Mouse (Mus musculus) MN1 (cell line): ENCODE measurements around the gene Armc3.
"Not testable (repeated sequence)": the region's sequence is repeated elsewhere in the genome, so short reads cannot be mapped to it uniquely, and the experiment has no call there.

Experiments
- DNase-seq: peaks from one replicate; pipeline ENCODE4 v3.0.0-alpha.2; 2016; ENCODE audit warnings: low spot score

The Armc3 gene

DNA sequence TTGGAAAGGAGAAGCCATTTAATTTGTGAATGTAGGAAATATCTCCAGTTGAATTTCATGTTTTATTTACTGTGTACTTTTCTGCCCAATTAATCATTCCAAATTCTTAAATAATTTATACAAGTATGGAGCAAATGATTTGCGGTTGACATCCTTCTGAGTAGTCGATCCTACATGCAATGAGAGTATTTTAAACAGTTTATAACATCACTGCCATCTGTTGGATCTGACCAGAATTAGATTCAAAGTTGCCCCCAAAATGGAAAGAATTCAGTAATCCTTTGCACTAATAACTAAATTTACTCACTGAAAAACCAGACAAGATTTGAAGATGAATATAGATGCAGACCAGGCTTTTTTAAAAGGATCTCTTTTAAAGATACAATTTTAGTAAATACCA, 75.5 kb downstream of the Armc3 start:
- DNase-seq, result no peak

DNA sequence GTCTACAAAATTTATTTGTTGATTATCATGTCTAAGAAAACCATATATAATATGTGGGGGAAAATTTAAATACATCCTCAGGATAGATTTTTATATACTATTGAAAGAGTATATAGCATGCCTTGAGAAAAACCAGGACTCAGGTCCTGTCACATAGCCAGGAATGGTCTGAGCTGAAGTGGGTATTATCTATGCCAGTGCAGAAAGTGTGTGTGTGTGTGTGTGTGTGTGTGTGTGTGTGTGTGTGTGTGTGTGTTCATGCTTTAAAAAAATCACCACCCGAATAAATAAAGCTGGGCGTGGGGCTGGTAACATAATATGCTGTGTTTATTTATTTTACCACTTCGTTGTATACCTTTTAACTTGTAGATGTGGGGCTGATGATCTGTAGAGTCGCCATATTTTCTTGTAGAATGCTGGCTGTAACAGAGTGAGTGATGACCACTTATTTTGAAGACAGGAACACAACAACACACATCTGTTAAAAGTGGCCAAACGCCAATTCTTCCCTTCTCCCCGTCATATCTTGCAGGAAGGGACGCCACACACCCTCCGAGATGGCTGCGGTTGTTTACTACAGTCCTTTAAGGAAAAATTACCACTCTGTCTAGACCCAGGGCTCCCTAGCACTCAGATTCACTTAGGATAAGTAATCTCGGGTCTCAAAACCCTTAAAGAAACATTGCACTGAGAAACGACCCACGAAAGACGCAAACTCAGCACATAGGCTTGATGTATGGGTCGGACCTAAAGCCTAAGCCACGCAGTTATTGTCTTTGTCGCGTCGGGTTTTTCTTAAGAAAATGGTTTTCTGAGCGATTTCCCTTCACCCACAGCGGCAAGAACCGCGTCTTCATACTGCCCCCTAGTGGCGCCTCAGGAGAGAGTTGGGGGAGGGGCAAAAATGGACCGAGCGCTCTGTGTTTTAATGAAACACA, 76.8 kb downstream of the Armc3 start:
- peak; percentile 87 for DNase-seq

DNA sequence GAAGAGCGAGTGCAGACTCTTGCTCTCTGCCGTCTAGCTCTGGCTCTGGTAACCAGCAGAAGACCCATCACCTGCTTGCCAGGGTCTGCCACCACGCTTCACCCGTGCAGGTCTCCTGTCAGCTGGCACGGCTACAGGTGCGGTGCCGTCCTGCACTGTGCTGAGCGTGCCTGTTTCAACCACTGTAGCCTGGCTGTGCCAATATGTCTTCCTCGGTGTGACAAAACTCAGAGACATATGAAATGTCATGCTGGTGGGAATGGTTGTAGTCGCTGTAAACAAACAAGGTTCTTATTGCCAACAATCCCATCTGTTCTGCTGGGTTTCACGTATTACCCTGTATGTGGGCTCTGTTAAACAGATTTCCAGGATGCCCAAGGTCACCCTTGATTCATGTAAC, 81.2 kb downstream of the Armc3 start:
- DNase-seq, result no peak

DNA sequence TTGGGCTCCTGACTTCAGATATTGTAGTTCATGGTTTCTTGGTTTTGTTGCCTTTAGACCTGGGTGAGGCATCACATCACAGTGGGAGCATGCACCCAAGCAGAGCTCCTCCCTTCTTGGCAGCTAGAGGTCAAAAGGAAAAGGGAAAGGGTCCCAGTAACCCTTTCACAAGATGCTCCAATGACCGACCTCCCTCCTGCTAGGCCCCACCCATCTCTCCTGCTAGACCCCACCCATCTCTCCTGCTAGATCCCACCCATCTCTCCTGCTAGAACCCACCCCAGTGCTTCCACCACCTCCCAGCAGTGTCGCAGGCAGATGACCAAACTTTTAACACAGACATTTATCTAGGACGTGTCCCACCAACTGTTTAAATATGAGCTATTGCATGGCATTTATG, 93.3 kb downstream of the Armc3 start:
- DNase-seq, result no peak

DNA sequence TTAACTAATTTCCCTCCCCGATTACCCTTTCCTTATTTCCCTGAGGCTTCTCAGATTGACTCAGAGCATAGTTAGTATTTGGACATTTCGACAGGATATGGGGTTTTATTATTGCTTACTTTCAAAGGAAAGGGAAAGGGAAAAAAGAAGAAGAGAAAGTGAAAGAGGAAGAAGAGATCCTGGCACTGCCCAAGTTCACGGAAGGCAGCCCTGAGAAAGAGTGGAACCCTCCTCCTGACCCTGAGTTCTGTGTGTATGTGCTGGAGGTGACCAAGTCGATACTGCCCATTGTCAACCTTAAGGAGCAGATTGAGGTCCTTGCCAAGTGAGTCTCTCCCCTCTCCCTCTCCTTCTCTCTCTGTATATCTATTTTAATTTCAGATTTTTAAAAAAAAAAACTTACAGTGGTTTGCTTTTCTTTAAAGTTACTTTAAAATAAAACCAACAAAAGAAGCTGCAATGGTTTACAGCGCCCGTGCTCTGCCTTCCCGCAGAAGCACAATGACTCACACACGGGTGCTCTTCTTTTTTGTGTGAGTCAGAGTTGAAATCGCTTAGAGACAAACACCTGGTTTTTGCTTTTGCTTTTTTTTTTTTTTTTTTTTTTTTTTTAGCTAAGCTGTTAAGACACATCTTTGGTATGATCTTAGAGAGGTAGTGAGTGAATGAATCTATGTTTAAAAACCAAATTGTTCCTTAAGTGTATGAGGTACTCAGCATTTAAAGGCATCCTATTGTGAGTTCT, 101.4 kb downstream of the Armc3 start:
- DNase-seq, result peak; percentile 8

DNA sequence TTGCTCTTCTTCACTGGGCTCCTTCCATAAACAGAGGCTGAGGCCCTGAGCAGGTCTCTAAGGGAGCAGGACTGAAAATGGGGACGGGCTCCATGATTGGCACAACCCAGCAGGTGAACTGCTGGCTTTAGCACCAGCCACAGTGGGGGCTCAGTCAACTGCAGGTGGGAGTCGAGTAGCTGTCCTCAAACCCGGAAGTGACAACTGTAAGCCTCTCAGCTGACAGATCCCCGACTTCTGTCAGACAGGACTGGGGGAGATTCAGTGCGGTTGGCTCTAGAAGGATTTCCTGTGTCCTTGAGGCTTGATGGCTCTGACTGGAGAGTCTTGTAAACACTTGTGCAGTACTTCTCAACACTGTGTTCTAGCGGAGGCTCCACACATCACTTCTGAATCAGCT, 102.1 kb downstream of the Armc3 start:
- no peak for DNase-seq

DNA sequence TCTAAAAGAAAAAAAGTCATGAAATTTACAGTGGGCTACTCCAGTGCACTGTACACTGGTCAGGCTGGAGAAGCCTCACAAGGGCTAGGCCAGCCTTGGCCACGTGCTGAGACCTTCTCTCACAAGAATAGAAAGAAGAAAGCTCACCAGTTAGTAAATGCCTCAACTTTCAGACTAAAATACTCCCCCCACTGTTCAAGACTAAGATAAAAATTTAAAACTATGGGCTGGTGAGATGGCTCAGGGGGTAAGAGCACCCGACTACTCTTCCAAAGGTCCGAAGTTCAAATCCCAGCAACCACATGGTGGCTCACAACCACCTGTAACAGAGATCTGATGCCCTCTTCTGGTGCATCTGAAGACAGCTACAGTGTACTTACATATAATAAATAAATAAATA, 104.0 kb downstream of the Armc3 start:
- not testable (repeated sequence) for DNase-seq

DNA sequence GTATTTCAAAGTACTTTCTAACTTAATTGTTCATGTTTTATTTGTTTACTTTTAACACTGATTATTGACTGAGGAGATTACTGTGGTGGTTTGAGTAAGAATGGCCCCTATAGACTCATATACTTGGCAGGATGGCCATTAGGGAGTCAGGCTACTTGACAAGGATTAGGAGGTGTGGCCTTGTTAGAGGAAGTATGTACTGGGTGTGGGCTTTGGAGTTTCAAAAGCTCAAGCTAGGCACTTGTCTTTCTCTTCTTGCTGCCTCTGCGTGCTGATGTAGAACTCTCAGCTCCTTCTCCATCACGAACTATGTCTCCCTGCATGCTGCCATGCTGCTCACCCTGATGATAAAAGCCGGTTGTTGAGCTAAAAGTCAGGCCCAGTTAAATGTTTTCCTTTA, 111.4 kb downstream of the Armc3 start:
- DNase-seq, result no peak

DNA sequence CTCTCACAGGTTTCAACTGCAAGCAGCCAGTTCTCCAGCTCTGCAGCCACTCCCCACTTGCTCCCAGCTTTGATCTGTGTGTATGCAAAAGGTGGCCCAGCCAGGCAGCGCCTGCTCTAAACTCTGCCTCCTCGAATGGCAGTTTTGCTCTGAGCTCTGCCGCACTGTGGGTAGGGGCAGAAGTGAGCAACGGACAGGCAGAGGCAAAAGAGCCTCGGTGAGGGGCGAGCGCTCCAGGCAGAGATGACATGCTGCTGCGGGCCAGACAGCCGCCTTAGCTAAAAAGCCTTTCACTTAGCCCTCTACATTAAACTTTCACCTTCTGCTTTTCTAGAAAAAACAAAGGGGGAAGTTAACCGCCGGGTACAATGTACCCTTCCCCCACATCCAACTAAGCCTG, 117.0 kb downstream of the Armc3 start:
- DNase-seq, result no peak

DNA sequence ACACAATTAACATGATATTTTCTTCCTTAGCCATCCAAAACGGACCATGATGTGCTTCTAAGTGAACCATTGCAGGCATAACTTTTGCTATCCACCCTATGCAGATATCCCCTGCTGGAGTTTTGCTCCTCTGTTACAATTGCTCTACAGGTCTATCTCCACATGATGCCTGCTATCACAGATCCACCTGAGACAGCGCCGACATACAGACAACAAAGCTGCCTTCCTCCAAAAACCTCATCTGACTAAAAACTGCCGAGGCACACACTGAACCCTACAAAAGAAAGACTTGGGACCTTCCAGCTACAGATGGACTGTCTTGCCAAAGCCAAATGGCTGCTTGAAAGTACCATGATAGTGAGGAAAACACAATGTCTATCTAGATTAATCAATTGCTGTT, 117.6 kb downstream of the Armc3 start:
- no peak for DNase-seq

DNA sequence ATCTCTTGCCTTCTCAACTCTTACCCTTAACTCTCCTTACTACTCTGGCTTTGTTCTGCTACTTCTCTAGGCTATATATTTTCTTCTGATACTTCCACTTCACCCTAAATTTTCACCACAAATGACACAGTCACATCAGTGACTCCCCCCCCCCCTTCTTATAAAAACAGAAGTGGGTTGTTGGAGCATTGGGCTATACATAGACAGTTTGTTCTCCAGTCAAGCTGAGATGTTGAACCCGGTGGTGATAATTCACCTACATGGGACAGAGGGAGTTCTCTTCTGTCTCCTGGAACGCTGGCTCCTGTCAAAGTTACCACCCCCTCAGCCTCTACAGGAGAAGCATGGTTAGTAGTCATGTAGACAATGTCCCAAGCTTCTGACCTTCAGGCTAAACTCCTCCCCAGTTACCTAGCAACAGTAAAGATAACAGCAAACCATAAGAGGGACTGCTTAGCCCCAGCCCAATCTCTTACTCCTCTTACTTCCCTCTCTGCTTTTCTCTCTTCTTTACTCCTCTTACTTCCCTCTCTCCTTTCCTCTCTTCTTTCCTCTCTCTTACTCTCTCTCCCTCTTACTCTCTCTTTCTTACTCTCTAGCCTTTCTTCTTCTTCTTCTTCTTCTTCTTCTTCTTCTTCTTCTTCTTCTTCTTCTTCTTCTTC, 118.2 kb downstream of the Armc3 start:
- not testable (repeated sequence) for DNase-seq

DNA sequence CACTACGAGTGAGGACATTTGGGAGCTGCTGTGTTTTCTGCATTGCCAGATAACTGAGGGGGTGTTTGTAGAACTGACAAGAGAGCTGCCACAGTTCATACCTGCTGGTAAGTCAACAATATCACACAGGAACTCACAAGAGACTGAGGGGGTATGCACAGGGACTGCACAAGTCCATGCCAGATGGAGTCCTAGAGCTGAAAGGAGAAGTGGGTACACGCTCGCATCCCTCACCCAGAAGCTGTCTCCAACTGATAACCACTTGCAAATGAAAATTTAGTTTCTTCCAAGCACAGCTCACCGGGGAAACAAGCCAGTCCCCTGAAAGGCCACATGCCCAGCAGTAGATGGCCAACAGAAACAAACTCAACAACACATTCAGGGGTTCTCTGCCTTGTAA, 119.4 kb downstream of the Armc3 start:
- no peak for DNase-seq

DNA sequence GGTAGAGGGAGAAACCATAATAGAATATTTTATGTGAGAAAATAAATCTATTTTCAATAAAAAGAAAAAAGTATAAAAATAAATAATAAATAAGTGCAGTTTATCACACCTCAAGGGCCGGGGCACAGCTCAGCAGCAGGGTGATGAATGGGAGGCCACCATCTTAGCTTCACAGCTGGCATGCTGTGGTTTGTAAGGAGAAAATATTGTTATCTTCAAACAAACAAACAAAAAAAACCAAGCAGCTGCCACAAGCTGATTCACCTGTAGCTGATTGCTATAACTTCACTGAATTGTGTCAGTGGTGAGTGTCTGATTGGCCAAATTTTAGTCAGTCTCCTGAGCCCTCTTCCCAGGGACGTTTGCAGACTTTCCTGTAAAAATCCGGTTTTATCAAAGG, 120.2 kb downstream of the Armc3 start:
- DNase-seq, result no peak

DNA sequence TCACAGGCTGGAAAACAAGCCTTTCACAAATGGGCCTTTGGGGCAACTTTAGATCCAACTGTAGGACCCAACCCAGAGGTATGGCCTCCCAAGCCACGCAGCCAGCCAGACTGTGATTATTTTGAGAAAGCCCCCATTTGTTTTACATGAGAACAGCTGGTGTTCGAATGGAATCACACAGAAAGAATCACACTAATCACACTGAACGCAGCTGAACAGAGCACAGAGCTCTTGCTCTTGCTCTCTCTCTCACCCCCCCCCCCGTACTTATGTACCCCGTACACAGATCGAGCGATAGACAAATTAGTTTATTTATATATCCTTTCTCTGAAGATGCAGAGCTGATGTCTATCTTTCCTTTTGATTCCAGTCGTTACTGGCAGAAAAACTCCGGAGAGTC, 123.3 kb downstream of the Armc3 start:
- DNase-seq, result no peak

DNA sequence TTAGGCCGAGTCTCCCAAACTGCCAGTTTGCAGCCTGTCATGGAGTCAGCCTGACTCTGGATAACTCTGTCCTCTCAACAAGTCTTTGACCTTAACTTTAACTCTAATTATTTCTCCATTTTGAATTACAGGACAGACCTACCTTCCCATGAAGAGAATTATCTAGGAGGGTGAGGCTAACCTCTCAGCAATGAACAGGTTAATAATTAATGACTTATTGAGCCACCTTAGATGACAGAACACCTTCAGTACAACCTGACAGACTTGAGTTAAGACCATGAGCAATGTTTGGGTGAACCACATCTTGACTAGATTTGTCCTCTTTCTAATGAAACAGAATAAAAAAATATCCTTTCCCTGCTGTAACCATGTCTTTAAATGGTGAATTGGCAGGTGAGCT, 127.3 kb downstream of the Armc3 start:
- DNase-seq, result no peak

DNA sequence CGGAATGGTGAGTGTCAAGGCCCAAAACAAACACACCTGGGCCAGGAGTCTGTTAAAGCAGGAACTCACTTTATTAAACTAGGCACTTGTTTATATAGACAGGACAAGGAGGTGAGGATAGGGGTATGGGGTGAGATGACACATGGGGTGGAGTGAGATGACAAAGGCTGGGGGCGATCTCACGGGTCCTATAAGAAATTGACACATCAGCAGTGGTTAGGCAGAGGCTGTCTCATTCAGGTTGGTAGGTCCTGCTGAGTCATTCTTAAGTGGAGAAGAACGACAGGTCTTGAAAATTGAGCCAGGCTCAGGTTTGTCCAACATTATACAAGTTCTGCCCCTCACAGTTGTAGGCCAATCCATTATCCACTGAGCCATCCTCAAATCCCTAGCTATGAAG, 128.7 kb downstream of the Armc3 start:
- no peak for DNase-seq

DNA sequence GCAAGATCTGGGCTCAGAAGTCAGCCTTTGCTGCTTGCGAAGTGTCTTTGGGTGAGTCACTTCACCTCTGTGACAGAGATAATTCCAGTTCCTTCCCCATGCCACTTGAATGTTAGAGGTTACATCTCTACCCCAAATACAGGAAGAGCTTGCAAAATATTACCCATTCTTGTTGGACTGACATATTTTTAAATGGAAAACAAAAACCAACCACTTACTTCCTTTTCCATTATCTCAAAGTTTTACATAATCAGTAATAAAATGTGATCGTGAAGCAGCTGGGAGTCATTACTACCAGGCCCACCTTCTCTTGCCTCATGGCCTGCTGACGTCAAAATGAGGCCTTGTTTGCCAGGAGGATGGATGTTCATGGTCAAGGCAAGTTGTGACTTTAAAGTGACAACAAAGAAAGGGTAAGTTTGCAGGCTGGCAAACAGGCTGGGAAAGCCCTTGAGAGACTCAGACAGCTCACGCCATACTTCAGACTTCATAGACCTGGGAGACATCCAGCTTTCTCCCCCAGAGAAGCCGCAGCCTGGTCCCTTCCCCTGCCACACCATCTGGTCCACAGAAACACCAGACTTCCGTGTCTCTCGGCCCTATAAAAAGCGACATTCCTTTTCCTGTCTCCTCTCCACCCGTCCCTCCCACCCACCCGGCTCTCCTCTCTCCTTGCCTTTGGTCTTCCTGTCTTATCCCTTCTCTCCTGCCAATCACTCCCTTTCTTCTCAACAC, 145.0 kb downstream of the Armc3 start:
- DNase-seq, result no peak

DNA sequence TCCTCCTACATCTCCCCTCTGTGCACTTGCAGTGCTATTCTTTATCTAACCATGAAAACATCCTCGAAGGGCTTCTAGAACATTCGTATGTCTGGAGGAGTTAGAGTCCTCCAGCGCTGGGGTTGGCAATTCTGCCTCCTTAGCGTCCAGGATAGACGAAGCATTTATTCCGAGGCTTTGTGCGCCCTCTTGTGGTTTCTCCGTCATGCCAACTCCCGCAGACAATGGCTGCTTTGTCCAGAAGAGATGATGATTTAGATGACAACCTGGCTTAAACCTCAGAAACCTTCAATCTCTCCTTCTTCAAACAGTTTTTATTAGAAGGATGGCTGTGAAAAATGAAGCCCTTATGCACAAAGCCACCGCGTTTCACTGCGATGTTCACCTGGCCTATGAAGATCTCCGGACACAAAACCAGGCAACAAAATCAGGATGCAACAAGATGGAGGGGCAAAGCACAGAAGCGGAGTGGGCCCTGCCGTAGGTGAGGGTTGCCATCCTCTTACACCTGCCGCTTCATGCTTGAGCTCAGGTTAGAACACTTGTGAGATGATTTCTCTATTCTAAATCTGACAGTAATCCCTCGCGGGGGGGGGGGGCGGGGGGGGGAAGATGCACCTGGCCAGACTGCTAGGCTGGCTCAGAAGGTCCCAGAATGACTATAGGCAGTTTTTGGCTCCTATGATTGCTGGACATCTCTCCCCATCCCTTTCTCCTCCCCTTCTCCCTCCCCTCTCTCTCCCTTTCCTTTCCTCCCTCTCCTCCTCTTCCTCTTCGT, 145.7 kb downstream of the Armc3 start:
- peak; percentile 89 for DNase-seq

DNA sequence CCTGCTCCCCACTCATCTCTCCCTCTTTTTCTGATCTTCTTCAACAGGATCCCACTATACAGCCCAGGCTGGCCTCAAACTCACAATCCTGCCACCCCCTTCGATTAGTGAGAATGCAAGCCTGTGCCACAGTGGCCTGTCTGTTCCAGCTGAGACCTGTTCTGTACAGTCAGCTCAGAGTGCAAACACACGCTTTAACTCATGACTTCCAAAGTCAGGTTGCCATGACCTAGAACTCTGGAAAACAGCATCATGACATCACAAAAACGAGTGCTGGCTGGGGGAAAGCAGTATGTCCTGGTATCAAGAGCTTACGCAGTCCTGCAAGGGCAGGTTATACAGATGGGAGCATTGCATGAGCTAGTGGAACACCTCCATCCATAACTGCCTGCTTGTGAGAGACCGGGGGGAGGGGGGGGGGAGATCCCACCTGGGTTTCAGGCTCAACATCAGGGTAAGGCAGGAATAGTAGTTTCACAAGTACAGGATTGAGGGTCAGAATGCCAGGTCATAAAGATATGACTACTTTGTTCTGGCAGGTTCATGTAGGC, 146.4 kb downstream of the Armc3 start:
- no peak for DNase-seq

DNA sequence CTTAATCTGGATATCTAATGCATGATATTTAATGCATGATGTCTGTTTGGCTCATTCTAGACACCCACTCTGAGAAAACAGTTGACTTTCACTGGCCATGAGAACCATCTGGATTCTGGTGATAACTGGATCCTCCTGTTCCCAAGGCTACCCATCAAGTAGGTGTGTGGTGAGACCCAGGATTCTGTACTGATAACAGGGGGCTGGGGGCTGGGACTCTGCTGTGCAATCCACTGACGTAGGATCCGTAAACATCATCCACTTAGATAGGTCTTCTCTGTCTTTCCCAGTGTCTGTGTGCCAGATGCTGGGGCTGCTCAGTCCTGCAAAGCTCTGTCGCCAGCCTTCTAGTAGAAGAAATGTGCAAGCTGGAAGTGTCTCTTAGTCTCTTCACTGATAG, 149.4 kb downstream of the Armc3 start:
- no peak for DNase-seq

DNA sequence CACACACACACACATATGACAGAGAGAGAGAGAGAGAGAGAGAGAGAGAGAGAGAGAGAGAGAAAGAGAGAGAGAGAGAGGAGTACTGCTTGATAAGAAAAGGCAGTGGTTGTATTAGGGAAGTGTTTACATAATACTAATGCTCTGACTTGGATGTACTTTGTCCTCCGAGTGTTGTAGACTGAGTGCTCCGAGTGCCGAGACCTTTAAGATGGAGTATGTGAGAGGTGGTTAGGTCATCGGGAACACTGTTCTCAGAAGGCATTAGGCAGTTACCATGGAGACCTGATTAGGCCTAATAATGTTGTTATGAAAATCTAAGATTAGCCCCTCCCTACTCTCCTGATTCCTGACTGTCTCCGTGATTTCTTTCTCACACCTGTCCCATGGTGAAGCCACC, 151.1 kb downstream of the Armc3 start:
- DNase-seq, result no peak
